Mouse (Mus musculus) liver, embryonic 11.5 days (tissue): ENCODE data around the gene Fhdc1. TPM values are rescaled to one million over a fixed set of nuclear protein-coding genes. Genes with fewer than 3 reads are reported as not detected.

Experiments used
- ATAC-seq: fragments of 200-750 bp; cut with Nextera tagmentation; replicated peaks from 2 replicates; pipeline ENCODE4 v1.8.0; 2017; ENCODE audit warnings: moderate number of reproducible peaks, mild to moderate bottlenecking, moderate TSS enrichment, moderate library complexity; ENCODE audit not compliant: low FRiP score
- DNase-seq: peaks from one replicate; pipeline ENCODE4 v3.0.0-alpha.2; 2017; ENCODE audit warnings: low spot score
- H3K27ac ChIP-seq: fragments of 300-500 bp; sonication (generic); 2 replicates; pipeline ENCODE4 v1.5.1; 2014; ENCODE audit warnings: mild to moderate bottlenecking, low read depth, low read length, control low read depth
- H3K27me3 ChIP-seq: fragments of 300-500 bp; sonication (generic); replicated peaks from 2 replicates; pipeline ENCODE4 v1.6.1; 2014; ENCODE audit warnings: low read length, mixed read lengths; ENCODE audit not compliant: control insufficient read depth, insufficient read depth
- H3K36me3 ChIP-seq: fragments of 300-500 bp; sonication (generic); 2 replicates; pipeline ENCODE4 v1.6.1; 2014; ENCODE audit warnings: mild to moderate bottlenecking, low read length, moderate library complexity, mixed read lengths; ENCODE audit not compliant: control insufficient read depth, insufficient read depth
- H3K4me1 ChIP-seq: fragments of 300-500 bp; sonication (generic); replicated peaks from 2 replicates; pipeline ENCODE4 v1.6.1; 2014; ENCODE audit warnings: low read length, mixed read lengths; ENCODE audit not compliant: control insufficient read depth, insufficient read depth
- H3K4me2 ChIP-seq: fragments of 300-500 bp; sonication (generic); 2 replicates; pipeline ENCODE4 v1.6.1; 2014; ENCODE audit warnings: mild to moderate bottlenecking, control low read depth, moderate library complexity
- H3K4me3 ChIP-seq: fragments of 300-500 bp; sonication (generic); 2 replicates; pipeline ENCODE4 v1.5.1; 2014; ENCODE audit warnings: low read depth, low read length, control low read depth
- H3K9ac ChIP-seq: fragments of 300-500 bp; sonication (generic); 2 replicates; pipeline ENCODE4 v1.6.1; 2014; ENCODE audit warnings: low read depth, low read length, control low read depth
- H3K9me3 ChIP-seq: fragments of 300-500 bp; sonication (generic); 2 replicates; pipeline ENCODE4 v1.6.1; 2016; ENCODE audit warnings: low read length, inconsistent platforms, mixed read lengths; ENCODE audit not compliant: control insufficient read depth
- WGBS: fragments of 180-500 bp; shearing (Covaris S2); extraction: QIAGEN DNeasy Blood & Tissue Kit; methylation state at CpG from one replicate; pipeline ENCODE4 v1.1.7; 2014; 5-methylcytosine and 5-hydroxymethylcytosine counted together
- polyA plus RNA-seq: library from polyadenylated mRNA; unstranded; fragments of >200 nt; fragmentation: Nextera tagmentation; extraction: Ambion mirVana; gene quantifications from 2 replicates; pipeline ENCODE4 v1.2.1, GENCODE M21; 2014

The Fhdc1 gene
- polyA plus RNA-seq, 1 experiment from 2014 or later: 7.6 TPM

GRCm38 (mm10) chr3:84471146-84471545 lies 9.1 kb downstream of the Fhdc1 start:
- peaks cover 70% of the 10 kb centered on the region for H3K4me1 ChIP-seq
- peak overlapping the region; percentile 85 for H3K27ac ChIP-seq
- peak overlapping the region; percentile 41 for H3K4me2 ChIP-seq
- H3K9me3 ChIP-seq: no peaks in the 10 kb centered on the region
- DNase-seq (no peak), ATAC-seq (peak; percentile 96)
- no peak overlapping the region for H3K4me3 ChIP-seq
- WGBS: 37% methylated on average over 4 of the region's 4 CpGs
- H3K27me3 ChIP-seq: peaks cover 13% of the 10 kb centered on the region
- no peak overlapping the region for H3K9ac ChIP-seq
- H3K36me3 ChIP-seq: no peaks in the 10 kb centered on the region

GRCm38 (mm10) chr3:84468111-84468453 lies 12.1 kb downstream of the Fhdc1 start:
- Histone ChIP-seq H3K9ac (no peak overlapping the region), H3K4me1 (peaks cover 70% of the 10 kb centered on the region), H3K27me3 (peaks cover 2% of the 10 kb centered on the region; the same call in 1 of the 2 replicates)

GRCm38 (mm10) chr3:84467419-84468110 lies 12.7 kb downstream of the Fhdc1 start:
- H3K9me3 ChIP-seq: no peaks in the 10 kb centered on the region
- H3K4me1 ChIP-seq: peaks cover 66% of the 10 kb centered on the region
- WGBS: 39% methylated on average over 10 of the region's 10 CpGs
- DNase-seq (no peak), ATAC-seq (no peak)
- H3K9ac ChIP-seq: 0 out of 2 replicates have a peak overlapping the region, but pooled peaks have one; percentile 27
- H3K4me3 ChIP-seq: no peak overlapping the region
- H3K36me3 ChIP-seq: no peaks in the 10 kb centered on the region
- peaks cover 2% of the 10 kb centered on the region; the same call in 1 of the 2 replicates for H3K27me3 ChIP-seq
- peak overlapping the region; percentile 41 for H3K4me2 ChIP-seq
- H3K27ac ChIP-seq: peak overlapping the region; percentile 28; the same call in 1 of the 2 replicates

More at GRCm38 (mm10) chr3:84468111-84468453, 12.1 kb downstream of the Fhdc1 start:
- no peak overlapping the region for H3K4me3 ChIP-seq
- no peak for DNase-seq
- no peaks in the 10 kb centered on the region for H3K9me3 ChIP-seq
- 13% methylated on average over 4 of the region's 4 CpGs for WGBS
- no peaks in the 10 kb centered on the region for H3K36me3 ChIP-seq
- peak overlapping the region; percentile 28; the same call in 1 of the 2 replicates for H3K27ac ChIP-seq
- peak overlapping the region; percentile 41 for H3K4me2 ChIP-seq
- peak; percentile 29; the same call in 1 of the 2 replicates for ATAC-seq

- peak overlapping the region; percentile 39; the same call in 1 of the 2 replicates for H3K27ac ChIP-seq
- H3K27me3 ChIP-seq: peaks cover 2% of the 10 kb centered on the region; the same call in 1 of the 2 replicates
- 43% methylated on average over 6 of the region's 6 CpGs for WGBS
- ATAC-seq: peak; percentile 58
- H3K4me2 ChIP-seq: peak overlapping the region; percentile 38
- H3K4me3 ChIP-seq: no peak overlapping the region
- DNase-seq: no peak
- H3K9me3 ChIP-seq: no peaks in the 10 kb centered on the region
- no peak overlapping the region for H3K9ac ChIP-seq
- H3K36me3 ChIP-seq: no peaks in the 10 kb centered on the region
- H3K4me1 ChIP-seq: peaks cover 65% of the 10 kb centered on the region
Observed at GRCm38 (mm10) chr3:84465822-84466500, 14.3 kb downstream of the Fhdc1 start.

- WGBS: 24% methylated on average over 4 of the region's 4 CpGs
- H3K9me3 ChIP-seq: no peaks in the 10 kb centered on the region
- H3K4me3 ChIP-seq: no peak overlapping the region
- DNase-seq: no peak
- 0 out of 2 replicates have a peak, but pooled peaks cover 2% of the 10 kb centered on the region for H3K27me3 ChIP-seq
- H3K36me3 ChIP-seq: no peaks in the 10 kb centered on the region
- ATAC-seq: peak; percentile 60
- H3K27ac ChIP-seq: peak overlapping the region; percentile 82
- H3K4me2 ChIP-seq: no peak overlapping the region
- peaks cover 52% of the 10 kb centered on the region for H3K4me1 ChIP-seq
- H3K9ac ChIP-seq: peak overlapping the region; percentile 8; the same call in 1 of the 2 replicates
Observed at GRCm38 (mm10) chr3:84461687-84462086, 18.5 kb downstream of the Fhdc1 start.

- Histone ChIP-seq H3K27me3 (0 out of 2 replicates have a peak, but pooled peaks cover 2% of the 10 kb centered on the region), H3K36me3 (no peaks in the 10 kb centered on the region), H3K4me3 (0 out of 2 replicates have a peak overlapping the region, but pooled peaks have one; percentile 3), H3K4me1 (peaks cover 49% of the 10 kb centered on the region), H3K4me2 (peak overlapping the region; percentile 57), H3K9me3 (no peaks in the 10 kb centered on the region), H3K27ac (peak overlapping the region; percentile 82), H3K9ac (peak overlapping the region; percentile 45)
- peak; percentile 56 for DNase-seq
- peak; percentile 86 for ATAC-seq
- 2% methylated on average over 12 of the region's 12 CpGs for WGBS
Observed at GRCm38 (mm10) chr3:84460952-84461351, 19.3 kb downstream of the Fhdc1 start.

- Histone ChIP-seq H3K27me3 (0 out of 2 replicates have a peak, but pooled peaks cover 2% of the 10 kb centered on the region), H3K9me3 (no peaks in the 10 kb centered on the region), H3K36me3 (no peaks in the 10 kb centered on the region), H3K9ac (peak overlapping the region; percentile 45), H3K4me1 (peaks cover 47% of the 10 kb centered on the region), H3K4me2 (peak overlapping the region; percentile 57), H3K4me3 (0 out of 2 replicates have a peak overlapping the region, but pooled peaks have one; percentile 3), H3K27ac (peak overlapping the region; percentile 81)
- WGBS: 9% methylated on average over 3 of the region's 3 CpGs
- ATAC-seq (peak; percentile 2; the same call in 1 of the 2 replicates), DNase-seq (no peak)
Observed at GRCm38 (mm10) chr3:84460499-84460898, 19.7 kb downstream of the Fhdc1 start.

GRCm38 (mm10) chr3:84455733-84456417 lies 24.4 kb downstream of the Fhdc1 start:
- Histone ChIP-seq H3K36me3 (no peaks in the 10 kb centered on the region), H3K4me1 (peaks cover 40% of the 10 kb centered on the region), H3K9me3 (no peaks in the 10 kb centered on the region), H3K4me3 (no peak overlapping the region; the same call in 1 of the 2 replicates), H3K27ac (peak overlapping the region; percentile 83), H3K27me3 (no peaks in the 10 kb centered on the region; the same call in 1 of the 2 replicates), H3K4me2 (peak overlapping the region; percentile 56), H3K9ac (peak overlapping the region; percentile 66)
- ATAC-seq (peak; percentile 79), DNase-seq (no peak)
- 37% methylated on average over 12 of the region's 12 CpGs for WGBS
